In genomic region chr17:8171081-8171480, GRCm38 (mm10) we compare ENCODE assay signal across 24 mouse cellular contexts. TPM values are rescaled to one million over a fixed set of nuclear protein-coding genes. Genes with fewer than 3 reads are reported as not detected.
DNase-seq lines count a peak whose midpoint lies in the region; ATAC-seq lines count a peak whose summit lies in the region.
"Had no signal": no experiment of that assay in that cellular context is flagged by ENCODE, and none has a peak within 500 bp of the region (broad histone marks: within the 10 kb centered on the region; RNA-seq: fewer than 3 reads in every experiment).

No protein-coding gene starts in this region.

- H3K27ac ChIP-seq in neural tube, embryonic 15.5 days (replicated peaks), result no peak overlapping the region
- H3K27ac ChIP-seq: embryonic facial prominence, embryonic 15.5 days; forebrain, embryonic 15.5 days; hindbrain, embryonic 12.5 days; intestine, embryonic 15.5 days had no signal

- H3K4me2 ChIP-seq in neural tube, embryonic 15.5 days, result no peak overlapping the region
- H3K4me2 ChIP-seq: embryonic facial prominence, embryonic 15.5 days; forebrain, embryonic 15.5 days; hindbrain, embryonic 12.5 days; intestine, embryonic 15.5 days had no signal

- H3K27me3 ChIP-seq in splenic B cell, adult 2 months (ENCODE audit: control insufficient read depth, insufficient read depth, low read length, poor library complexity, severe bottlenecking), result no peaks in the 10 kb centered on the region
- no peaks in the 10 kb centered on the region for H3K27me3 ChIP-seq in neural tube, embryonic 15.5 days (replicated peaks)
- H3K27me3 ChIP-seq: embryonic facial prominence, embryonic 15.5 days; forebrain, embryonic 15.5 days; hindbrain, embryonic 12.5 days; intestine, embryonic 15.5 days had no signal

- no peak overlapping the region for H3K9ac ChIP-seq in neural tube, embryonic 15.5 days (replicated peaks)
- H3K9ac ChIP-seq: embryonic facial prominence, embryonic 15.5 days; forebrain, embryonic 15.5 days; hindbrain, embryonic 12.5 days; intestine, embryonic 15.5 days had no signal

- ATAC-seq in erythroblast, adult 5-6 weeks (replicated peaks; ENCODE audit: low FRiP score, poor library complexity, severe bottlenecking), result no peak
- ATAC-seq in neural tube, embryonic 15.5 days (ENCODE audit: low FRiP score), result no peak
- ATAC-seq: forebrain, embryonic 15.5 days; hindbrain, embryonic 16.5 days; intestine, embryonic 15.5 days had no signal

- H3K4me3 ChIP-seq in neural tube, embryonic 15.5 days (replicated peaks), result no peak overlapping the region
- H3K4me3 ChIP-seq: embryonic facial prominence, embryonic 15.5 days; forebrain, embryonic 15.5 days; hindbrain, embryonic 12.5 days; intestine, embryonic 15.5 days had no signal

- 56% methylated on average over 4 of the region's 4 CpGs for WGBS in neural tube, embryonic 15.5 days

- peaks cover 14% of the 10 kb centered on the region for H3K36me3 ChIP-seq in splenic B cell, adult 2 months (ENCODE audit: control insufficient read depth, insufficient read depth, low read length, poor library complexity, severe bottlenecking)
- H3K36me3 ChIP-seq in neural tube, embryonic 15.5 days, result peaks cover 51% of the 10 kb centered on the region

- no peaks in the 10 kb centered on the region for H3K4me1 ChIP-seq in neural tube, embryonic 15.5 days
- H3K4me1 ChIP-seq: embryonic facial prominence, embryonic 15.5 days; hindbrain, embryonic 12.5 days; intestine, embryonic 15.5 days had no signal

- H3K9me3 ChIP-seq in neural tube, embryonic 15.5 days (replicated peaks), result no peaks in the 10 kb centered on the region
- H3K9me3 ChIP-seq: embryonic facial prominence, embryonic 15.5 days; forebrain, embryonic 15.5 days; hindbrain, embryonic 12.5 days; intestine, embryonic 15.5 days had no signal

- DNase-seq in 416B (ENCODE audit: low read depth), result peak; percentile 15
- peak; percentile 48 for DNase-seq in CD4-positive, CD25-positive, alpha-beta regulatory T cell, adult 2 months (ENCODE audit: low read depth, low spot score)
- DNase-seq in induced T-regulatory cell, adult 2 months (ENCODE audit: low read depth), result peak; percentile 45
- peak; percentile 73 for DNase-seq in splenic B cell, adult 2 months (ENCODE audit: low read depth, low spot score)
- DNase-seq in gastrocnemius, postnatal 10 days, result no peak
- DNase-seq: adrenal gland, adult 8-10 months; adrenal gland, postnatal 36 days; cerebellum, adult 2 months; cerebellum, postnatal 14 days; embryo, embryonic 11 days; gastrocnemius, postnatal 25 days; heart, postnatal 10 days; heart, postnatal 4 days had no signal

RNA-seq across cellular contexts. Expression of gene Fgfr1op, which starts 5.8 kb away (rescaled TPM):
- 10 to 100 TPM; 13.3 to 15.3 TPM for total RNA-seq in gastrocnemius, postnatal 10 days (2021)
- 6.7 and 7.9 TPM in 2 replicates for total RNA-seq in erythroblast, adult 5-6 weeks (2015; ENCODE audit: low replicate concordance)
- 5.4 and 6.3 TPM in 2 replicates for total RNA-seq in erythroblast, adult 5-6 weeks (2017; ENCODE audit: low replicate concordance)
- polyA plus RNA-seq in neural tube, embryonic 15.5 days (2015; fragmentation: Nextera tagmentation; extraction: Ambion mirVana), result 29.3 and 31.3 TPM in 2 replicates

RNA-seq across cellular contexts. Expression of gene Rnaset2a, which starts 23.2 kb away (rescaled TPM):
- total RNA-seq in gastrocnemius, postnatal 10 days (2021), result 10 to 100 TPM; 15.6 to 19.2 TPM
- total RNA-seq in erythroblast, adult 5-6 weeks (2015; ENCODE audit: low replicate concordance), result 19.9 and 30.9 TPM in 2 replicates
- total RNA-seq in erythroblast, adult 5-6 weeks (2017; ENCODE audit: low replicate concordance), result 5.0 and 8.8 TPM in 2 replicates
- polyA plus RNA-seq in neural tube, embryonic 15.5 days (2015; fragmentation: Nextera tagmentation; extraction: Ambion mirVana), result 12.6 and 17.6 TPM in 2 replicates

RNA-seq across cellular contexts. Expression of gene Gm49673, which starts 23.5 kb away (rescaled TPM):
- total RNA-seq in gastrocnemius, postnatal 10 days (2021), result under 1 TPM; 0.23 to 0.26 TPM
- total RNA-seq in erythroblast, adult 5-6 weeks (2015; ENCODE audit: low replicate concordance), result not detected in 2 replicates
- not detected in 2 replicates for total RNA-seq in erythroblast, adult 5-6 weeks (2017; ENCODE audit: low replicate concordance)
- polyA plus RNA-seq in neural tube, embryonic 15.5 days (2015; fragmentation: Nextera tagmentation; extraction: Ambion mirVana), result 0.27 TPM in 1 of 2 replicates, not detected in the other
- total RNA-seq: common myeloid progenitor, adult 5-6 weeks; granulocyte monocyte progenitor cell, adult 5-6 weeks; heart, postnatal 10 days had no signal
- polyA plus RNA-seq: forebrain, embryonic 11.5 days; heart, embryonic 14.5 days; hindbrain, embryonic 12.5 days had no signal
